Mouse (Mus musculus): ENCODE results near the gene Myadml2.

GRCm38 (mm10) chr11:120641255-120641654 lies 6.7 kb downstream of the Myadml2 start:
- TF ChIP-seq CTCF (IDR thresholded peaks at IDR 0.05; ENCODE audit: low read depth) (no peak), EP300 (IDR thresholded peaks at IDR 0.05; ENCODE audit: low read depth) (no peak)

All from heart, postnatal 0 days (tissue).